Mouse (Mus musculus): Measurements from ENCODE around the gene Sorbs1. TPM values are rescaled to one million over a fixed set of nuclear protein-coding genes. Genes with fewer than 3 reads are reported as not detected.

The Sorbs1 gene
- polyA plus RNA-seq, 1 experiment from 2014 or later = 84.6 TPM

- no peak for ATAC-seq
- 83% methylated on average over 14 of the region's 14 CpGs for WGBS
- Histone ChIP-seq H3K9me3 (replicated peaks; ENCODE audit: control insufficient read depth, low read length, poor library complexity, severe bottlenecking) (no peaks in the 10 kb centered on the region), H3K4me3 (ENCODE audit: low read depth, low read length) (no peak overlapping the region), H3K9ac (ENCODE audit: low read depth, low read length) (no peak overlapping the region), H3K27me3 (ENCODE audit: control insufficient read depth, insufficient read depth, low read depth, low read length) (no peaks in the 10 kb centered on the region), H3K36me3 (ENCODE audit: control insufficient read depth, insufficient read depth, low read length) (peaks cover 5% of the 10 kb centered on the region; the same call in 1 of the 2 replicates), H3K4me1 (ENCODE audit: control insufficient read depth, insufficient read depth, low read length) (peaks cover 15% of the 10 kb centered on the region; the same call in 1 of the 2 replicates), H3K4me2 (ENCODE audit: low read length) (no peak overlapping the region), H3K27ac (ENCODE audit: low read length) (no peak overlapping the region)
Measured at GRCm38 (mm10) chr19:40352006-40352405, 161.6 kb downstream of the Sorbs1 start.

- no peaks in the 10 kb centered on the region for H3K9me3 ChIP-seq (replicated peaks; ENCODE audit: control insufficient read depth, low read length, poor library complexity, severe bottlenecking)
- ATAC-seq = no peak
- H3K4me2 ChIP-seq (ENCODE audit: low read length) = no peak overlapping the region
- H3K9ac ChIP-seq (ENCODE audit: low read depth, low read length) = no peak overlapping the region
- no peak overlapping the region for H3K4me3 ChIP-seq (ENCODE audit: low read depth, low read length)
- no peaks in the 10 kb centered on the region for H3K27me3 ChIP-seq (ENCODE audit: control insufficient read depth, insufficient read depth, low read depth, low read length)
- H3K4me1 ChIP-seq (ENCODE audit: control insufficient read depth, insufficient read depth, low read length) = peaks cover 15% of the 10 kb centered on the region; the same call in 1 of the 2 replicates
- 89% methylated on average over 4 of the region's 4 CpGs for WGBS
- no peak overlapping the region for H3K27ac ChIP-seq (ENCODE audit: low read length)
- H3K36me3 ChIP-seq (ENCODE audit: control insufficient read depth, insufficient read depth, low read length) = peaks cover 5% of the 10 kb centered on the region; the same call in 1 of the 2 replicates
Measured at GRCm38 (mm10) chr19:40350835-40351234, 162.7 kb downstream of the Sorbs1 start.

- WGBS = 12% methylated on average over 16 of the region's 16 CpGs
- Histone ChIP-seq H3K9ac (ENCODE audit: low read depth, low read length) (no peak overlapping the region), H3K36me3 (ENCODE audit: control insufficient read depth, insufficient read depth, low read length) (peaks cover 5% of the 10 kb centered on the region; the same call in 1 of the 2 replicates), H3K27me3 (ENCODE audit: control insufficient read depth, insufficient read depth, low read depth, low read length) (no peaks in the 10 kb centered on the region), H3K27ac (ENCODE audit: low read length) (peak overlapping the region; percentile 43), H3K9me3 (replicated peaks; ENCODE audit: control insufficient read depth, low read length, poor library complexity, severe bottlenecking) (no peaks in the 10 kb centered on the region), H3K4me1 (ENCODE audit: control insufficient read depth, insufficient read depth, low read length) (peaks cover 15% of the 10 kb centered on the region; the same call in 1 of the 2 replicates), H3K4me2 (ENCODE audit: low read length) (0 out of 2 replicates have a peak overlapping the region, but pooled peaks have one; percentile 6), H3K4me3 (ENCODE audit: low read depth, low read length) (no peak overlapping the region)
- ATAC-seq = peak; percentile 58; the same call in 1 of the 2 replicates
Measured at GRCm38 (mm10) chr19:40349713-40350671, 163.6 kb downstream of the Sorbs1 start.

GRCm38 (mm10) chr19:40349281-40349680 lies 164.3 kb downstream of the Sorbs1 start:
- Histone ChIP-seq H3K9ac (ENCODE audit: low read depth, low read length) (no peak overlapping the region), H3K27ac (ENCODE audit: low read length) (peak overlapping the region; percentile 55), H3K4me1 (ENCODE audit: control insufficient read depth, insufficient read depth, low read length) (peaks cover 15% of the 10 kb centered on the region; the same call in 1 of the 2 replicates), H3K4me3 (ENCODE audit: low read depth, low read length) (no peak overlapping the region), H3K9me3 (replicated peaks; ENCODE audit: control insufficient read depth, low read length, poor library complexity, severe bottlenecking) (no peaks in the 10 kb centered on the region), H3K36me3 (ENCODE audit: control insufficient read depth, insufficient read depth, low read length) (peaks cover 5% of the 10 kb centered on the region; the same call in 1 of the 2 replicates), H3K4me2 (ENCODE audit: low read length) (no peak overlapping the region), H3K27me3 (ENCODE audit: control insufficient read depth, insufficient read depth, low read depth, low read length) (no peaks in the 10 kb centered on the region)
- no peak for ATAC-seq
- 46% methylated on average over 3 of the region's 3 CpGs for WGBS

- Histone ChIP-seq H3K4me2 (ENCODE audit: low read length) (no peak overlapping the region), H3K4me1 (ENCODE audit: control insufficient read depth, insufficient read depth, low read length) (peaks cover 15% of the 10 kb centered on the region; the same call in 1 of the 2 replicates), H3K9me3 (replicated peaks; ENCODE audit: control insufficient read depth, low read length, poor library complexity, severe bottlenecking) (no peaks in the 10 kb centered on the region), H3K36me3 (ENCODE audit: control insufficient read depth, insufficient read depth, low read length) (peaks cover 8% of the 10 kb centered on the region; the same call in 1 of the 2 replicates), H3K27me3 (ENCODE audit: control insufficient read depth, insufficient read depth, low read depth, low read length) (no peaks in the 10 kb centered on the region), H3K27ac (ENCODE audit: low read length) (peak overlapping the region; percentile 55), H3K4me3 (ENCODE audit: low read depth, low read length) (no peak overlapping the region), H3K9ac (ENCODE audit: low read depth, low read length) (no peak overlapping the region)
- no peak for ATAC-seq
- 48% methylated on average over 2 of the region's 2 CpGs for WGBS
Measured at GRCm38 (mm10) chr19:40348652-40349051, 164.9 kb downstream of the Sorbs1 start.

- Histone ChIP-seq H3K9me3 (replicated peaks; ENCODE audit: control insufficient read depth, low read length, poor library complexity, severe bottlenecking) (no peaks in the 10 kb centered on the region), H3K36me3 (ENCODE audit: control insufficient read depth, insufficient read depth, low read length) (peaks cover 8% of the 10 kb centered on the region; the same call in 1 of the 2 replicates), H3K9ac (ENCODE audit: low read depth, low read length) (no peak overlapping the region), H3K4me1 (ENCODE audit: control insufficient read depth, insufficient read depth, low read length) (peaks cover 15% of the 10 kb centered on the region; the same call in 1 of the 2 replicates), H3K27ac (ENCODE audit: low read length) (peak overlapping the region; percentile 55; the same call in 1 of the 2 replicates), H3K27me3 (ENCODE audit: control insufficient read depth, insufficient read depth, low read depth, low read length) (no peaks in the 10 kb centered on the region), H3K4me2 (ENCODE audit: low read length) (no peak overlapping the region), H3K4me3 (ENCODE audit: low read depth, low read length) (no peak overlapping the region)
- 27% methylated on average over 7 of the region's 7 CpGs for WGBS
- ATAC-seq = peak; percentile 85
Measured at GRCm38 (mm10) chr19:40348175-40348574, 165.4 kb downstream of the Sorbs1 start.

GRCm38 (mm10) chr19:40346908-40347307 lies 166.7 kb downstream of the Sorbs1 start:
- H3K9me3 ChIP-seq (replicated peaks; ENCODE audit: control insufficient read depth, low read length, poor library complexity, severe bottlenecking) = no peaks in the 10 kb centered on the region
- no peak overlapping the region; the same call in 1 of the 2 replicates for H3K27ac ChIP-seq (ENCODE audit: low read length)
- peaks cover 7% of the 10 kb centered on the region; the same call in 1 of the 2 replicates for H3K36me3 ChIP-seq (ENCODE audit: control insufficient read depth, insufficient read depth, low read length)
- no peak overlapping the region for H3K4me2 ChIP-seq (ENCODE audit: low read length)
- H3K4me1 ChIP-seq (ENCODE audit: control insufficient read depth, insufficient read depth, low read length) = peaks cover 15% of the 10 kb centered on the region; the same call in 1 of the 2 replicates
- no peaks in the 10 kb centered on the region for H3K27me3 ChIP-seq (ENCODE audit: control insufficient read depth, insufficient read depth, low read depth, low read length)
- no peak for ATAC-seq
- H3K9ac ChIP-seq (ENCODE audit: low read depth, low read length) = no peak overlapping the region
- WGBS = 80% methylated on average over 3 of the region's 3 CpGs
- no peak overlapping the region for H3K4me3 ChIP-seq (ENCODE audit: low read depth, low read length)

GRCm38 (mm10) chr19:40346232-40346844 lies 167.2 kb downstream of the Sorbs1 start:
- H3K27ac ChIP-seq (ENCODE audit: low read length) = no peak overlapping the region
- H3K4me3 ChIP-seq (ENCODE audit: low read depth, low read length) = no peak overlapping the region
- H3K4me2 ChIP-seq (ENCODE audit: low read length) = no peak overlapping the region
- 46% methylated on average over 5 of the region's 5 CpGs for WGBS
- no peak overlapping the region for H3K9ac ChIP-seq (ENCODE audit: low read depth, low read length)
- ATAC-seq = no peak
- no peaks in the 10 kb centered on the region for H3K27me3 ChIP-seq (ENCODE audit: control insufficient read depth, insufficient read depth, low read depth, low read length)
- H3K9me3 ChIP-seq (replicated peaks; ENCODE audit: control insufficient read depth, low read length, poor library complexity, severe bottlenecking) = no peaks in the 10 kb centered on the region
- H3K4me1 ChIP-seq (ENCODE audit: control insufficient read depth, insufficient read depth, low read length) = peaks cover 15% of the 10 kb centered on the region; the same call in 1 of the 2 replicates
- 0 out of 2 replicates have a peak, but pooled peaks cover 3% of the 10 kb centered on the region for H3K36me3 ChIP-seq (ENCODE audit: control insufficient read depth, insufficient read depth, low read length)

Measured in midbrain, embryonic 16.5 days (tissue).